In genomic region chr1:78446232-78446631, GRCm38 (mm10) we compare ENCODE assay signal across 15 mouse cellular contexts.
"Had no signal": no experiment of that assay in that cellular context is flagged by ENCODE, and none has a peak within 500 bp of the region (broad histone marks: within the 10 kb centered on the region; RNA-seq: fewer than 3 reads in every experiment).

No protein-coding gene starts in this region.

- H3K9ac ChIP-seq: liver, embryonic 14.5 days; neural tube, embryonic 13.5 days had no signal

- H3K9me3 ChIP-seq: limb, embryonic 10.5 days; neural tube, embryonic 13.5 days had no signal

- DNase-seq: lung, adult 2 months; lung, postnatal 36 days; midbrain, embryonic 14.5 days; retina, postnatal 1 day; right cerebral cortex, postnatal 4 days; spleen, adult 18-20 months; thymus, adult 18-20 months; thymus, postnatal 14 days had no signal

- H3K27me3 ChIP-seq: neural tube, embryonic 13.5 days had no signal

- ATAC-seq: hindbrain, embryonic 16.5 days; inflammation-experienced regulatory T-cells, adult 6 months; lung, postnatal 0 days had no signal

- H3K4me3 ChIP-seq: left cerebral cortex, adult 2 months; limb, embryonic 10.5 days; neural tube, embryonic 13.5 days had no signal

- H3K4me2 ChIP-seq: neural tube, embryonic 13.5 days had no signal

- H3K27ac ChIP-seq: left cerebral cortex, adult 2 months; limb, embryonic 10.5 days; liver, embryonic 14.5 days; neural tube, embryonic 13.5 days had no signal
